Mouse (Mus musculus) yolk sac, embryonic 10.5 days (tissue): ENCODE data around the gene Cox19.
"Not testable (repeated sequence)": the region's sequence is repeated elsewhere in the genome, so short reads cannot be mapped to it uniquely, and the experiment has no call there.

Experiments used
- DNase-seq: peaks from one replicate; pipeline ENCODE4 v3.0.0-alpha.2; 2017; ENCODE audit warnings: low spot score

The Cox19 gene

DNA sequence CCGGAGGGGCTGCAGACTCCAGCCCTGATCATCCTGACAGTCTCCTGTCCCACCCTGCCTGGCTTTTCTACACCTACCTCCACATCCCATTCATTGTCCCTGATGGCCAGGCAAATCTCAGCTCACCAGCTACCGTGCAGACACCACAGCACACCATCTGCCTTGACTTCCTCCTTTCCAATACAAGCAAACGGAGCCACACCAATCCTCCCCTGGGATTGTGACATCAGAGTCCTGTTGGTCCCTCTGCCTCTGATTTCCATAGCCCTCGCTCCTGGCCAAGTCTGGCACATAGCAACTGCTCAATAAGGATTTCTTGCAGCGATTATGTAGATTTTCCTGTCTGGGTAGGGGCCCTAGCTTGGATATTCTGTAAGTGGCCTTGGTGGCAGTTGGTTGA, at the start of gene Cox19:
TSS of gene Cox19 (minus strand) at position 285 of the 400 bp plus-strand sequence.
- DNase-seq: no peak

DNA sequence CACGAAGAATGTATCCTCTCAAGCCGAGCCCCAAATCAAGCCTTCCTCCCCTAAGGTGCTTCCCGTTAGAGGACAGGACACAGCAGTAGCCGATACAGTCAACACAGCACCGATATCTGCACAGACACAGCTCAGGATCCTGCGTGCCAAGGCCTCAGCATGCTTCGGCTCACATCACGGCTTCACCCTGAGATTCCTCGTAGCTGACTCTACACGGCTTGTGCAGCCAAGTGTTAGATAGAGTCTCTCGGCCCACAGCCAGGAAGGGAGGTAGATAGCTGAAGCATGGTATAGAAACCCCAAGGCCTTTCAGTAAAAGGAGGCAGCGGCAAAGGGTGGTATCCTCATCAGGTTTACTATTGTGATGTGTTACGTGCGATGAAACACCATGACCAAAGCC, 48.8 kb upstream of the Cox19 start:
- DNase-seq: no peak

DNA sequence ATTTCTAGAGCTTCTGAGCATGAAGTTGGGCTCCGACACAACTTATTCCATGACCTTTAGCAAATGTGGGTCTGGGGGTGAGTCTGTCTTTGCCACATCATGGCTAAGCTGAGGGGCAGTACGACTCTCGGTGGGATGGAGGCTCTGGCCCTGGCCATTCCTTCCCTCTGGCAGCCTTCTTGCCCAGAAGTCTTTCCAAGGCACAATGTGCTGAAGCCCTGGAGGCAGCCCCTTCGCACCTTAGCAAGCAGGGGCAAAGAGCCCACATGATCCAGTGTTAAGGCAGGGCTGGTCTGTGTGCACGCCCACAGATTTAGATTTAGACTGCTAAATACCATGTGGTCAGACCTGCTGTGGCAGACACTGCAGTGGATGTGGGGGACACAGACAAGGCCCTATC, 47.6 kb upstream of the Cox19 start:
- no peak for DNase-seq

DNA sequence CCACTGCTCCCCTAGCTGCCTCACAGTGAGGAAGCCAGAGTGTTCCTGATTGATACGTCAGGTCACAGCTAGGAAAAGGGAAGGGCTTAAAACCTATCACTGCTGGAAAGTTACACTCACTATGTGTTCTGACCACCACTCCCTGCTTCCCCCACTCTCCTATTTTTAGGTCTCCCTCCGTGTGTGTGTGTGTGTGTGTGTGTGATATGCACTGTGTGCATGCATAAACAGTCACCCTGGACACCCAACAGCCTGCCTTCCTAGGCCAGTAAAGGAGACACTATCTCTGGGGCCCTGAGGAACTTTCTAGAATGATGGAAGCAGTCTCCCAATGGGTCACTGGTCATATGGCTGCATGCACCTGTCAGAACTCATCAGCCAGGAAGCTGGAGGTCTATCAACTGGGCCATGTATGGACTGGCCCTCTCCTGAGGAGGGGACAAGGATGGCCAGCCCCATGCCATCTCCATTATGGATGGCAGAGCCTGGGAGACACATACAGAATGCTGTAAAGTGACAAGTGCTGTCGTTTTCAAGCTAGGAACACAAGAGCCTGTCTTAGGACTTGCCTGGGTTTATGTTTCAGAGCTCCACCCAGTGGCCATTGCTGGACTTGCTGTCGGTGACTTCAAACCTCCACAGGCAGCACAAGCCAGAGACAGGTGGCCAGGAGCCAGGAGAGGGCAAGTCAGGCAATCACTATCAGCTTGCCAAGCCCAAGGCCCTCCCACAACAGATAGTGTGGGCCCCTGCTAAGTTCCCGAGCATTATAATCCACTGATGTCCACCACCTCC, 46.9 kb upstream of the Cox19 start:
- peak; percentile 83 for DNase-seq

DNA sequence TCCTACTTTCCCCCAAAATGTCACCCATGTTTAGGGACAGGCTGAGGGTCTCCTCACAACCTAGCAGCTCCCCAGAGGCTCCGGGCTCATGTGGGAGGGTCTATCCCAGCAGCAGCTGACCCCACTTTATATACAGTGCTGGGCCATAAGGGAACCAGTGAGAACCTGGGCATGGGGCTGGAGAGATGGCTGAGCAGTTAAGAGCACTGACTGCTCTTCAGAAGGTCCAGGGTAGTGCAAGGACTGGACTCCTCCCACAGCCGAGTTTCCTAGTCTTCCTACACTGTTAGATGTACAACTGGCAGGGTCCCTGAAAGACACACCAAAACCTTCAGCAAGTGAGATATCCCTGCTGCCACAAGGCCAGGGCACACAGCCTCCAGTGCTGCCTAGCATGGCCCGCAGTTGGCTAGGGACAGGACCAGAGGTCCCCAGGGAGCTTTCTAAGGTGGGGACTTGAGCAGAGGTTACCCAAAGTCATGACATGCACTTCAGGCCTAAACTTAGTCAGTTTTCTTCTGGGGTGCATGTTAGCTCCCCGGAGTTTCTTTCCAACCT, 46.2 kb upstream of the Cox19 start:
- no peak for DNase-seq

DNA sequence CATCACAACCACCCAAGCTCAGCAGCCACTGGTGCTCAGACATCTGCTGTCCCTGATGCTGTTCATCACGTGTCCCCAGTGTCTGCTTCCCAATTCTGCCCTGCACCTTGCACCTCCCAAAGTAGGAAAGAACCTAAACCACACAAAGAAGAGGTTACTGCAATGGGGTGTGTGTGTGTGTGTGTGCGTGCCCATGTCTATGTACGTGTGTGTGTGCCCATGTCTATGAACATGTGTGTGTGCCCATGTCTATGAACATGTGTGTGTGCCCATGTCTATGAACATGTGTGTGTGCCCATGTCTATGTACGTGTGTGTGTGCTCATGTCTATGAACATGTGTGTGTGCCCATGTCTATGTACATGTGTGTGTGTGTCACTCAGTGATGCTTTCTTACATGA, 44.3 kb upstream of the Cox19 start:
- no peak for DNase-seq

DNA sequence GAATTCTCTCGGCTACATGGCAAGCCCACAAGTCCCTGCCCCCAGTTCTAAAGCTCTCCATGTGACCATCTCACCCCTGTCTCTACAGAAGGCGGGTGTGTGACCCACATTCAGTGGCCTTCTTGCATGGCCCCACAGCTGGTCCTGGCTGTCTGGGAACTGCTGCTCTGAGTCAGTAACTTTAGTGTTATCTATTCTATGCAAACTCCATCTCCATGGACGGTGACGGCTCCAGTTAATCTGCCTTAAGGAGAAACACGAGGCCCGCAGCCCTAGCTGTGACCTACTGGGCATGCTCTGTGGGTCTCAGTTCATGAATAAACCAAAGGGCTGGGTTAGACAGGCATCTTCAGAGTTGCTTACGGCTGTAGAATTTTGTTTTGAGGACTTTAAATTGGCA, 43.2 kb upstream of the Cox19 start:
- no peak for DNase-seq

DNA sequence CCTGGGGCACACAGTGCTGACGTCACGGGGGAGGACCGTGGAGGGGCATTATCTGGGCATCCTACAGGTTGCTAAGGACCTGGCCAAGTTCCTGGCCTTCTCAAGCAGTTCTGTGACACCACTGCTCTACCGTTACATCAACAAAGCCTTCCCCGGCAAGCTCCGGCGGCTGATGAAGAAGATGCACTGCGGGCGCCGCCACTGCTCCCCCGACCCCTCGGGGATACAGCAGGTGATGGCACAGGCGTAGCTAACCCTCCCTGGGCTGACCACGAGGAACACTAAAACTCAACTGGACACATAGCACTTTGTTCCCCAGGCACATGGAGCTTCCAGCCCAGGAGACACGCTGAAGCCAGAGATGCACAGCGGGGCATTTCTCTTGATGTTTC, 42.0 kb upstream of the Cox19 start:
- DNase-seq: no peak

DNA sequence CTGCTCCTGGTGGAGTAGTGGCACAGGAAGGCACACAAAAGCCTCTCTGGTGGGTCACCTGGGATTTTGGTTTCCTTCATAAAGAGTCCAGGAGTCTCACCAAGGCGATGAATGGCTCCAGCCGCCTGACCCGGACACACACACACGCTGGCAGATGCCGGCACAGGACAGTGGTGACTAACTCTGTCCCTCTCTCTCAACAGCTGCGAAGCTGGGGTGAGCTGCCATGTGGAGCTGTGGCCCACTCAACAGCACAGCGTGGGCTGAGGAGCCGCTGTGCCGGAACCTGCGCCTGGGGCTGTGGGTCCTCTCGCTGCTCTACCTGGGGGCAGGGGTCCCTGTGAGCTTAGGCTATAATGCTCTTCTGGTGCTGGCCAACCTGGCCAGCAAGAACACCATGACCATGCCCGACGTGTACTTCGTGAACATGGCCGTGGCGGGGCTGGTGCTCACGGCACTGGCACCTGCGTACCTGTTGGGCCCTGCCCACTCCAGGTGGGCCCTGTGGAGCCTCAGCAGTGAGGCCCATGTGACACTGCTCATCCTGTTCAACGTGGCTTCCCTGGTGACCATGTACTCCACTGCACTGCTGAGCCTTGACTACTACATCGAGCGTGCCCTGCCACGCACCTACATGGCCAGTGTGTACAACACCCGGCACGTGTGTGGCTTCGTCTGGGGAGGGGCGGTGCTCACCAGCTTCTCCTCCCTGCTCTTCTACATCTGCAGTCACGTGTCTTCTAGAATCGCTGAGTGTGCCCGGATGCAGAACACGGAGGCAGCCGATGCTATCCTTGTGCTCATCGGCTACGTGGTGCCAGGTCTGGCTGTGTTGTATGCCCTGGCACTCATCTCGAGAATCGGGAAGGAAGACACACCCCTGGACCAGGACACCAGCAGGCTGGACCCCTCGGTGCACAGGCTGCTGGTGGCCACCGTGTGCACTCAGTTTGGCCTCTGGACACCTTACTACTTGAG, 41.3 kb upstream of the Cox19 start:
- no peak for DNase-seq

DNA sequence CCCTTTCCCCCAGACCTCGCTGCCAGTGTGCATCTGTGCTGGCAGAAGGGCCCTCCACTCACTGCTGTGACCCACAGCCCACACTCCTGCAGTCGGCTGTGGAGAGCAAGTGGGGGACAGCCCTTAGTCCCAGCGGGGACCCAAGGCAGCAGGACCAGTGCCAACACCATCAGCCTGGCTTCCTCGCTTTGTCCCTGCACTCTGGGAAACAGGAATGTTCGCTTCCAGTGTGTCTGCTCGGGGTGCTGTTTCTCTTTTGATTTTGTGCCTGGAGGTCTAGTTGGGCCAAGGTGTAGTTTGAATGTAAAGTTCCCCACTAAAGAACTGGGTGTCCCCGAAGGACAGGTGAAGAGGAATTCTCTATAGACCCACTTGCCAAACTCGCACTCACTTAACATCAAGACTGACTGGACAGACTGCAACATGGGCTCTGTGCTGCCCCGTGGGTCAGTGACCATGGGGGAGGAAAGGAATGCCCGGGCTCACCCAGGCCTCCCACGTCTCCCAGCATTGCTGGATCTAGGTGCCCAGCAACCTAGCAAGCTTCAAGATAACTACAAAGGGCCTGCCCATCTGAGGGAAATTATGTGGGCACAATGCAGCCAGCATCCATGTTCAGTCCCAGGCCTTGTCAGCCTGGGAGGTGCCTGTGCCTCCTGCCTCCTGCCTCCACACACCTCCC, 40.2 kb upstream of the Cox19 start:
- no peak for DNase-seq

DNA sequence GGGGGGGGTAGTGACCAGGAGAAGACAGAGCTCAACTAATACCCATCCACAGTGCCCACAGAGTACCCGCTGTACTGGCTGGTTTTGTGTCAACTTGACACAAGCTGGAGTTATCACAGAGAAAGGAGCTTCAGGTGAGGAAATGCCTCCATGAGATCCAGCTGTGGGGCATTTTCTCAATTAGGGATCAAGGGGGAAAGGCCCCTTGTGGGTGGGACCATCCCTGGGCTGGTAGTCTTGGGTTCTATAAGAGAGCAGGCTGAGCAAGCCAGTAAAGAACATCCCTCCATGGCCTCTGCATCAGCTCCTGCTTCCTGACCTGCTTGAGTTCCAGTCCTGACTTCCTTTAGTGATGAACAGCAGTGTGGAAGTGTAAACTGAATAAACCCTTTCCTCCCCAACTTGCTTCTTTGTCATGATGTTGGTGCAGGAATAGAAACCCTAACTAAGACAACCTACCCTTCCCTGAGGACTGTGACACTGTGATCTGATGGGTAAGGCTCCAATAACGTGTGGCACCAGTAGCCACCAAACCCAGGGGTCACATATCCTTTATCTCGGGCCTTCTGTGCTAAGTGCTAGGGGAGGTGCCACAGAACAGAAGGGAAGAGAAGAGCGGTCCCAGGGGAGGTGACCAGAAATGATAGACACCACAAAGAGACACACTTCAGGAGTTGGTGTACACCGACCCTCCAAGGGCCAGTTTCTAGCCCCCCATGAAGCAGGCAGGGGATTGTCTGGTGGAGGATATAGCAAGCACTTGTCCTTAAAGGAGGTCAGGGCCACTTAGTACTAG, 39.3 kb upstream of the Cox19 start:
- DNase-seq: not testable (repeated sequence)

DNA sequence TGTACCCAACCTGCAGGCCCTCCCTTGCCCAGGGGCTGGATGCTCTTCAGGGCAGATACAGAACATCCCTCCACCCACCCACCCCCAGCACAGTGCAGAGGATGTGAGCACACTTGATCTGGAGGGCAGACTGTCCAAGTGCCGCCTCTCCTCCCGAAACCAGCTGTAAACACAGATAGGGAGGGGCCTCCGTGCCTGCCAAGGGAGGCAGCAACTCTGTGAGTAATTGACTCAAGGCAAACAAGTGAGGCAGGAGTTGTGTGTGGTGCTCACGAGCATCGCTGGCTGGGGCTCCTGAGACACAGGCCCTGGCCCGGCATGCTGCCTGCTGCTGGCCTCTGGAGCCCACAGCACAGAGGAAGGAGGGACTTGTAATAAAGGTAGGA, 38.5 kb upstream of the Cox19 start:
- DNase-seq: peak; percentile 64

DNA sequence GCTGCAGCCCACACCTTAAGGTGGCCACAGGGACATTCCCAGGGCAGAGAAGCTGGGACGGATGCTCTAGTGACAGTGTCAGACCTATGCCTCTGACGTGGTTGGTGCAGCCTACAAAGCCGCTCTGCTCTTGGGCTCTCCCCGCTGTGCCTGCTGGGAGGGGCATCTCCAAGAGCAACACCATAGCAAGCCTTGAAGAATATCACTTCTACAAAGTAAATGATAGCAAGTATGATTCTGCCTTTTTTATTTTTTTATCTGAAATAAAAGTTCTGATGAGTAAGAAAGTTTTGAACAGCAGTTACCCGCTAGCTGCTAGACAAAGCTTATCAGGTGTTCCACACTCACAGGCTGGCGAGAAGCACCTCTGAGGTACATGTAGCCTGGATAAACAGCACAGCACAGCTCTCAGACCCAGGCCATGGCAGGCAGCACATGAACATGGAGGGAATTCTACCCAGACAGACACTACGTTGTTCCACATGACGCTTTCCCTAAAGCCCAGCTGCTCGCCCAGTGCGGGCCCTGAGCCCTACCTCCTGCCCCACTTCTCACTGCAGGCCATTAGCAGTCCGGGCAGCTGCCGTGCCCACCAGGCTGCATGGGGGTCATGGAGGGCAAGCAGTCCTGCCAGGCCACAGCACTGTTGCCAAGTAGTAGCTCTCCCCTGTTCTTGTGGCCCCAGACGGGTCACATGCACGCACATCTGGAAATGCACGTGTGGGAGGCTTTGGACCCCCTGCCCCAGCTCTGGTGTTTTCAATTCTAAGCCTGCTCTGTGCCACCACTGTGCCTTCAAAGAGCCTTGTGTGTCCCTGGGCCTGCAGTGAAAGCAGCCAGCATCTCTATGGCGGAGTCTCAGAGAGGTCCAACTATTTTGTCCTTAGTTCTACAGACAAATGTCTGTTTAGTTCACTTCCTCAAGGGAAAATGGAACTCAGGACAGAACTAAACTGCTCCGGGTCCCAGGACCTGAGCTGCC, 37.8 kb upstream of the Cox19 start:
- DNase-seq: no peak

DNA sequence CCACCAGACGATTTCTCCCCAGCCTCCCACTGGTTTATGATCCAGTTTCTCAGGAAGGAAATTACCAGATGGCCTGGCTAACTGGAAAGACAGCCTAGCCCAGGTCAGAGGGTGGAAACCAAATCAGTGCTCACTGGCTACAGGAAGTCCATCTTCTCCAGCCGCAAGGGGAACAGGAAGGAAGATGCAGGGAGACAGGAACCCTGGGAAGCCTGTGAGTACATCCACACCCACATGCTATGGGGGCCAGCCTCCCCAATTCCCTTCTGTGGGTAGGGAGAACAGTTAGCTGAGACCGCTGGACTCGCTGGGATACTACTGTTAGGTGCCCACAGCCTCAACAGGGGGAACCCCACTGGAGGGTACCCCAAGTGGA, 37.0 kb upstream of the Cox19 start:
- DNase-seq: no peak

DNA sequence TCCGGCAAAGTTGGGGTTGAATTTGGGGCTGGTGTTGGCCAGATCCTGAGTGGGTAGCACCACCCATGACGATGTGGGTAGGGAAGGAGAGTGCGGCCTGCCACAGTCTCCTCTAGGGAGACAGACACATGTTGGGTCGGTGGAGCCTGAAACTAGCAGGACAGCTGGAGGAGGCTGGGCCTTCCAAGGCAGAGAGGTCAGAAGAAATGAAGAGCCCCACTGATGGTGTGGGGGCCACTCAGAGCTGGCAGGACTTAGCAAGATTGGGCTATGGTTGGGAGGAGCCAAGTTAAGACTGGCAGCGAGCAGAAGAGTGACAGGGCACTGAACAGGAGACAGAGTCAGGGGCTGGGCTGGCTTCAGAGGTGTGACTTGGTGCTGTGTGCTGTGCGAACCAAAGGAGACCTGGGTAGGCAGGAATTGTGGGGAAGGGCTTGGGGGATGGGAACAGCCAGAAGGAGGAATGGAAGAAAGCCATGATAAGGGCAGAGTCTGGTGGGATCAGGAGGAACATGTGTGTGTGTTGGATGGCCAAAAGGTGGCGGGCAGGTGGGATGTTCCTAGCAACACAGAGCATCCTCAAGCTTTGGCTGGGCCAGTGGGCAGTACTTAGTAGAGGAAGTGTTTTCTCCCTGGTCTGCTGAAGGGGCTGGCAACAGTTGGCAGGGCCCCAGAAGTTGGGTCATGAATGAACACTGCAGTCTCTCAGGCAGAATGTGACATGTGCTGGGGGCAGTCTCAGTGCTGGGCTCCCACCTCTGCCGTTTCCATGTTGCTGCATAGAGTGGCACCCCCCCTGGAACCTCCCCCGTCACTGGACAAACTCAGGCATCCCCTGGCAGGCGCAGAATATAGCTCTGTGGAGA, 36.3 kb upstream of the Cox19 start:
- DNase-seq: no peak

DNA sequence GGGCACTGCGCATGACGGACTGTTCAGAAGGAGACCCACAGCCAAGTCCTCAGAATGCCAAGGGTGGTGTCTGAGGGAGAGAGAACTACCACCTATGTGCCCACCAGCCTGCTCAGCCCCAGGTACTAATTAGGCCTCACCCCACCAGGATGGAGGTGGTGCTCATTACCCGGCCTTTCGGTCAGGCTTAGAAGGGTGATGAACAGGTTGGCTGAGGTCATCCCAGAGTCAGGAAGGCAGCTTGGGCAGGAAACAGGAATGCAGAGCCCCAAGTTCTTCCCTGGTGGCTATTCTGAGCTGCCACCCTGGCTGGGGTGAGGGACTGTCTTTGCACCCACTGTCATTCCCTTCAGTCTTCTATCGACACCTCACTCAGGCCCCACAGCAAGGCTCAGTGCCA, 34.8 kb upstream of the Cox19 start:
- no peak for DNase-seq

DNA sequence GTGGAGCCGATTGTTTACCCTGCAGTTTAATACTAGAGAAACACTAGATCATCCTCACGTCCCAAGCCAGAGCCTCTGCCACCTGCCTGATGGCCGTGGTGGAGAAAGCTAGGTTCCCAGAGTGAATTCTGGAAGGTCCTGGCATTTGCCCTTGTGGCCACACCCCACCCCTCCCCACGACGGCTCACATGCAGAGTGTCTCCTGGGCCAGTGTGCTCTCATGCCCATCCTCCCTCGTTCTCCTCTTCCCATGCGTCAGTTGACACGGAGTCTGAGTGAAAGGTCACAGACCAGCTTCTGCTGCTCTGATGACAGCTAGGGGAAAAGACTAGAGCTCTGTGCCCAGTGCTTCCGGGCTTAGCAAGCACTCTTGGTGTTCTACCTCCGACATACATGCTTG, 33.3 kb upstream of the Cox19 start:
- DNase-seq: no peak

DNA sequence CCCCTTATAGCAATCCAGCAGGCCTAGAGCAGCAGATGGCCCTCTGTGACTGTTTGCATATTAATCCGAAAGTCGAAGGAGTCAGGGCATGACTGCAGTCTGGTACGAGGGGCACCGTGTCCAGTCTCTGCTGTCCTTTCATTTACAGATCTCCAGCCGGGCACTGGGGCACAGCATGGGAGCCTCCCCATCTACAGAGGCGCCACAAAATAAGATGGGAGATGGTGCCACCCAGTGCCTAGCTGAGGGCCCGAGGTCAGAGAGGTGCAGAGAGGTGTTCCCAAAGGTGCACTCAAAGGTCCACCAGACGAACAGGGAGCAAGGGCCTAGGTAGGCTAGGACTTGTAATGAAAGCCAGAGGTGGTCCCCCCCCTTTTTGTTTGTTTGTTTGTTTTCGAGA, 32.0 kb upstream of the Cox19 start:
- DNase-seq: no peak

DNA sequence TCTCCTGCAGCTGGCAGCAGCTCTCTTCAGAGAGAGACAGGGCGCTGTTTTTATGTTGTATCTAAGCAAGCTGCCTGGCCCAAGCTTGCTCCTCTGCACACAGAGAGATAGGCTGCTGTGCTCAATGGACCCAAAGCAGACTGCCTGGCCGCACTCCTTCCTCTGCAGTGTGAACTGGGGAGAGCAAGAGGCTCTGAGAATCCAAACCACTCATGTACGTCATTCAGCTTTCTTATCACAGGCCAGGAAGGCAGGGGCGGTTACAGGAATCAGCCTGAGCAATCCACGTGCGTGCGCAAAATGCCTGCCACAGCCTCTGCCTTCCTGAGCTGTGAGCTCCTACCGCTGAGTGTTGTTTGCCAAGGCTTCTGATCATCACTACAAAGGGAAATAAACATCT, 31.5 kb upstream of the Cox19 start:
- DNase-seq: peak; percentile 60
